Mouse (Mus musculus): ENCODE measurements around the gene Slc51a. TPM values are rescaled to one million over a fixed set of nuclear protein-coding genes. Genes with fewer than 3 reads are reported as not detected.

Gene Slc51a
- polyA plus RNA-seq, 1 experiment from 2014 or later: 0.25 TPM

- no peak overlapping the region for H3K9ac ChIP-seq (ENCODE audit: low read depth, low read length)
- H3K4me3 ChIP-seq (ENCODE audit: low read depth, low read length): no peak overlapping the region
- H3K27me3 ChIP-seq (ENCODE audit: control insufficient read depth, insufficient read depth, low read length): no peaks in the 10 kb centered on the region
- H3K36me3 ChIP-seq (ENCODE audit: control insufficient read depth, insufficient read depth, low read length): no peaks in the 10 kb centered on the region
- no peak for DNase-seq (ENCODE audit: low spot score)
- no peaks in the 10 kb centered on the region for H3K4me1 ChIP-seq (replicated peaks; ENCODE audit: control insufficient read depth, insufficient read depth, low read length)
- ATAC-seq (ENCODE audit: low FRiP score): no peak
- H3K4me2 ChIP-seq (replicated peaks; ENCODE audit: low read depth, low read length): no peak overlapping the region
- WGBS: 84% methylated on average over 2 of the region's 2 CpGs
- H3K9me3 ChIP-seq (ENCODE audit: control insufficient read depth, low read length): no peaks in the 10 kb centered on the region
- no peak overlapping the region for H3K27ac ChIP-seq (ENCODE audit: low read depth, low read length)
Observed at GRCm38 (mm10) chr16:32433138-32433537, 54.5 kb downstream of the Slc51a start.

GRCm38 (mm10) chr16:32431926-32432325 lies 55.8 kb downstream of the Slc51a start:
- peak overlapping the region; percentile 77 for H3K4me3 ChIP-seq (ENCODE audit: low read depth, low read length)
- H3K9me3 ChIP-seq (ENCODE audit: control insufficient read depth, low read length): no peaks in the 10 kb centered on the region
- ATAC-seq (ENCODE audit: low FRiP score) (no peak), DNase-seq (ENCODE audit: low spot score) (no peak)
- WGBS: 93% methylated on average over 1 of the region's 1 CpGs
- no peaks in the 10 kb centered on the region for H3K27me3 ChIP-seq (ENCODE audit: control insufficient read depth, insufficient read depth, low read length)
- H3K9ac ChIP-seq (ENCODE audit: low read depth, low read length): no peak overlapping the region
- H3K4me2 ChIP-seq (replicated peaks; ENCODE audit: low read depth, low read length): no peak overlapping the region; the same call in 1 of the 2 replicates
- H3K36me3 ChIP-seq (ENCODE audit: control insufficient read depth, insufficient read depth, low read length): no peaks in the 10 kb centered on the region
- no peak overlapping the region for H3K27ac ChIP-seq (ENCODE audit: low read depth, low read length)
- H3K4me1 ChIP-seq (replicated peaks; ENCODE audit: control insufficient read depth, insufficient read depth, low read length): no peaks in the 10 kb centered on the region

DNA sequence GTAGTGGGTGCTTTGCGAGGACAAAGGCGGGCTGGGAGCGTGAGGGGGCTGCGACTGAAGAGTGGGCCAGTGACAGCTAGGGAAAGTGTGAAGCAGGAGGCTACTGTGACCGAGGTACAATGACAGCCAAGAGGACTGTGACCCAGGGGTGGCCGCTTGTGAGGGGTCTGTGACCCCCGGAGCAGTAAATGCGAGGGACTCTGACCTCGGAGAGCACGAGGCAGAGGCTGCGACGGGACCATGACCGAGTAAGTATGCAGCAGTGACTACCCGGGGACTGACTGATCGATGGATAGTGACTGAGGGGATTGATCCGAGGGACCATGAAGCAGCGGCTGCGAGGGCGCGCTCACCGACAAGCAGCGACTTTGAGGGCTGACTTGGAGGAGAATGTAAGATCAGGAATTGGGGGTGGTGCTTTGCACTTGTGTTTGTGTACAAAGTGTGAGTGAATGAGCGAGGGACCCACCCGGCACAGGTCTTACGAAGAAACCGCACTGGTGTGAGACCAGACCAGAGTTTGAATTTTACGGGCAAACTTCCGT lies 56.6 kb downstream of the Slc51a start:
- Histone ChIP-seq H3K27me3 (ENCODE audit: control insufficient read depth, insufficient read depth, low read length) (no peaks in the 10 kb centered on the region), H3K27ac (ENCODE audit: low read depth, low read length) (peak overlapping the region; percentile 86), H3K9me3 (ENCODE audit: control insufficient read depth, low read length) (no peaks in the 10 kb centered on the region), H3K9ac (ENCODE audit: low read depth, low read length) (peak overlapping the region; percentile 80), H3K4me3 (ENCODE audit: low read depth, low read length) (peak overlapping the region; percentile 77), H3K4me1 (replicated peaks; ENCODE audit: control insufficient read depth, insufficient read depth, low read length) (no peaks in the 10 kb centered on the region), H3K4me2 (replicated peaks; ENCODE audit: low read depth, low read length) (peak overlapping the region; percentile 91), H3K36me3 (ENCODE audit: control insufficient read depth, insufficient read depth, low read length) (no peaks in the 10 kb centered on the region)
- DNase-seq (ENCODE audit: low spot score) (no peak), ATAC-seq (ENCODE audit: low FRiP score) (no peak; the same call in 1 of the 2 replicates)
- 1% methylated on average over 28 of the region's 28 CpGs for WGBS

- no peaks in the 10 kb centered on the region for H3K27me3 ChIP-seq (ENCODE audit: control insufficient read depth, insufficient read depth, low read length)
- peak within 1 kb of the TSS; percentile 86 for H3K27ac ChIP-seq (ENCODE audit: low read depth, low read length)
- peak within 1 kb of the TSS; percentile 77 for H3K4me3 ChIP-seq (ENCODE audit: low read depth, low read length)
- no peaks in the 10 kb centered on the region for H3K9me3 ChIP-seq (ENCODE audit: control insufficient read depth, low read length)
- no peaks in the 10 kb centered on the region for H3K36me3 ChIP-seq (ENCODE audit: control insufficient read depth, insufficient read depth, low read length)
- ATAC-seq (ENCODE audit: low FRiP score) (peak; percentile 97), DNase-seq (ENCODE audit: low spot score) (peak; percentile 95)
- peak within 1 kb of the TSS; percentile 91 for H3K4me2 ChIP-seq (replicated peaks; ENCODE audit: low read depth, low read length)
- under 1% methylated on average over 53 of the region's 54 CpGs for WGBS
- H3K9ac ChIP-seq (ENCODE audit: low read depth, low read length): peak within 1 kb of the TSS; percentile 80
- H3K4me1 ChIP-seq (replicated peaks; ENCODE audit: control insufficient read depth, insufficient read depth, low read length): no peaks in the 10 kb centered on the region
Observed at GRCm38 (mm10) chr16:32430474-32431046, 57.1 kb downstream of the Slc51a start, which contains the start of gene Pcyt1a. Gene Pcyt1a (plus strand): TSS chr16:32430921.

DNA sequence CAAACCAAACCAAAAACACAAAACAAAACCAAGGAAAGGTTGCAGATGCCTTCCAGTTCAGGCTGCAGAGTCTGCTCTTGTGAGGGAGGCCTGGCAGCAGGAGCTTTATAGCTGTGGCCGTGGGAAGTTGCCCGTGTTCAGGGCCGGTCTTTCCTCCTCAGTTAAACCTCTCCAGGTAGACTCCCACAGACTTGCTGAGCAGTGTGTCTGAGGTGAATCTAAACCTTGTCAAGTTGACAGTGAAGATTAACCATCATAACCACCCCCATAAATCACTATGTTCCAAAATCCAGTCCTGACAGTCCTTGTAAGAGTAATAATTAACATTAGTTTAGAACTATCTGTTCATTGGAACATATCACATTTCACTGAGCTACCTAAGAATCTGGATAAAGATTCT lies 60.2 kb downstream of the Slc51a start:
- DNase-seq (ENCODE audit: low spot score) (no peak), ATAC-seq (ENCODE audit: low FRiP score) (no peak)
- Histone ChIP-seq H3K4me2 (replicated peaks; ENCODE audit: low read depth, low read length) (no peak overlapping the region), H3K27me3 (ENCODE audit: control insufficient read depth, insufficient read depth, low read length) (no peaks in the 10 kb centered on the region), H3K9me3 (ENCODE audit: control insufficient read depth, low read length) (no peaks in the 10 kb centered on the region), H3K4me3 (ENCODE audit: low read depth, low read length) (no peak overlapping the region), H3K4me1 (replicated peaks; ENCODE audit: control insufficient read depth, insufficient read depth, low read length) (no peaks in the 10 kb centered on the region), H3K27ac (ENCODE audit: low read depth, low read length) (no peak overlapping the region), H3K9ac (ENCODE audit: low read depth, low read length) (no peak overlapping the region), H3K36me3 (ENCODE audit: control insufficient read depth, insufficient read depth, low read length) (no peaks in the 10 kb centered on the region)
- WGBS: 92% methylated on average over 3 of the region's 3 CpGs

Other genes starting within 250 kb of the Slc51a start
- gene Fbxo45, start 240.7 kb downstream of the Slc51a start, polyA plus RNA-seq (2014; fragmentation: Nextera tagmentation; extraction: Ambion mirVana): 15.6 and 22.8 TPM in 2 replicates
- gene Wdr53, start 240.7 kb downstream of the Slc51a start, polyA plus RNA-seq (2014; fragmentation: Nextera tagmentation; extraction: Ambion mirVana): 16.6 and 18.8 TPM in 2 replicates
- not detected in 2 replicates for gene Smco1, start 216.4 kb downstream of the Slc51a start, polyA plus RNA-seq (2014; fragmentation: Nextera tagmentation; extraction: Ambion mirVana)
- 25.8 and 31.1 TPM in 2 replicates for gene Rnf168, start 210.4 kb downstream of the Slc51a start, polyA plus RNA-seq (2014; fragmentation: Nextera tagmentation; extraction: Ambion mirVana)
- gene Ubxn7, start 155.6 kb downstream of the Slc51a start, polyA plus RNA-seq (2014; fragmentation: Nextera tagmentation; extraction: Ambion mirVana): 24.9 and 40.5 TPM in 2 replicates
- gene Tm4sf19, start 87.4 kb downstream of the Slc51a start, polyA plus RNA-seq (2014; fragmentation: Nextera tagmentation; extraction: Ambion mirVana): not detected in 2 replicates
- gene Tctex1d2, start 68.2 kb downstream of the Slc51a start, polyA plus RNA-seq (2014; fragmentation: Nextera tagmentation; extraction: Ambion mirVana): 30.9 and 31.1 TPM in 2 replicates
- 41.8 and 41.9 TPM in 2 replicates for gene Pcyt1a, start 57.0 kb downstream of the Slc51a start, polyA plus RNA-seq (2014; fragmentation: Nextera tagmentation; extraction: Ambion mirVana)
- not detected in 2 replicates for gene Zdhhc19, start 8.4 kb upstream of the Slc51a start, polyA plus RNA-seq (2014; fragmentation: Nextera tagmentation; extraction: Ambion mirVana)
- 59.0 and 69.2 TPM in 2 replicates for gene Tfrc, start 121.0 kb upstream of the Slc51a start, polyA plus RNA-seq (2014; fragmentation: Nextera tagmentation; extraction: Ambion mirVana)
- 5.2 and 7.0 TPM in 2 replicates for gene Tnk2, start 156.0 kb upstream of the Slc51a start, polyA plus RNA-seq (2014; fragmentation: Nextera tagmentation; extraction: Ambion mirVana)
- 0.11 and 0.22 TPM in 2 replicates for gene Muc4, start 248.0 kb upstream of the Slc51a start, polyA plus RNA-seq (2014; fragmentation: Nextera tagmentation; extraction: Ambion mirVana)

All from hindbrain, embryonic 11.5 days (tissue).